Mouse (Mus musculus) neural tube, embryonic 11.5 days (tissue): ENCODE data around the gene Samd7. TPM values are rescaled to one million over a fixed set of nuclear protein-coding genes. Genes with fewer than 3 reads are reported as not detected.

Experiments
- polyA plus RNA-seq: library from polyadenylated mRNA; unstranded; fragments of >200 nt; fragmentation: Nextera tagmentation; extraction: Ambion mirVana; gene quantifications from 2 replicates; pipeline ENCODE4 v1.2.1, GENCODE M21; 2014

Gene Samd7
- polyA plus RNA-seq, 1 experiment from 2014 or later, result not detected

Other genes with a start within 250 kb of the Samd7 start
- 31.8 and 32.1 TPM in 2 replicates for gene Mecom, start 198.3 kb upstream of the Samd7 start, polyA plus RNA-seq
- 0.31 and 0.37 TPM in 2 replicates for gene Actrt3, start 146.4 kb upstream of the Samd7 start, polyA plus RNA-seq
- 41.9 and 44.6 TPM in 2 replicates for gene Mynn, start 144.2 kb upstream of the Samd7 start, polyA plus RNA-seq
- gene Lrriq4, start 101.8 kb upstream of the Samd7 start, polyA plus RNA-seq, result 0.16 TPM in 1 of 2 replicates, not detected in the other
- 1.2 and 1.6 TPM in 2 replicates for gene Lrrc34, start 98.4 kb upstream of the Samd7 start, polyA plus RNA-seq
- not detected in 2 replicates for gene Lrrc31, start 46.5 kb upstream of the Samd7 start, polyA plus RNA-seq
- 60.8 and 68.5 TPM in 2 replicates for gene Sec62, start 46.6 kb downstream of the Samd7 start, polyA plus RNA-seq
- gene Gpr160, start 109.7 kb downstream of the Samd7 start, polyA plus RNA-seq, result 0.76 and 1.9 TPM in 2 replicates
- 5.2 and 5.6 TPM in 2 replicates for gene Phc3, start 223.1 kb downstream of the Samd7 start, polyA plus RNA-seq
- 44.7 and 47.8 TPM in 2 replicates for gene Prkci, start 249.5 kb downstream of the Samd7 start, polyA plus RNA-seq